Mouse (Mus musculus) stomach, postnatal 0 days (tissue): ENCODE results near the gene C330007P06Rik.
"Not testable (repeated sequence)": the region's sequence is repeated elsewhere in the genome, so short reads cannot be mapped to it uniquely, and the experiment has no call there.

Experiments
- CTCF ChIP-seq: IDR thresholded peaks from 2 replicates; pipeline ENCODE4 v1.5.1; 2016; ENCODE audit warnings: antibody characterized with exemption, low read depth, mild to moderate bottlenecking, moderate library complexity
- EP300 ChIP-seq: optimal IDR thresholded peaks from 2 replicates; pipeline ENCODE3; 2016; ENCODE audit warnings: antibody characterized with exemption

- peak; percentile 53 for TF ChIP-seq CTCF
- TF ChIP-seq EP300 = not testable (repeated sequence)
Measured at GRCm38 (mm10) chrX:36898931-36899330, 25.0 kb upstream of the C330007P06Rik start.
